Mouse (Mus musculus) c-Kit-positive CD71-negative TER-119-negative erythroid progenitor cells, embryonic 14.5 days (primary cell): ENCODE results near the gene Irf2bp1.

ENCODE experiments used
- DNase-seq: peaks from one replicate; pipeline ENCODE4 v3.0.0-alpha.2; 2013; ENCODE audit warnings: low read depth

Irf2bp1 gene

DNA sequence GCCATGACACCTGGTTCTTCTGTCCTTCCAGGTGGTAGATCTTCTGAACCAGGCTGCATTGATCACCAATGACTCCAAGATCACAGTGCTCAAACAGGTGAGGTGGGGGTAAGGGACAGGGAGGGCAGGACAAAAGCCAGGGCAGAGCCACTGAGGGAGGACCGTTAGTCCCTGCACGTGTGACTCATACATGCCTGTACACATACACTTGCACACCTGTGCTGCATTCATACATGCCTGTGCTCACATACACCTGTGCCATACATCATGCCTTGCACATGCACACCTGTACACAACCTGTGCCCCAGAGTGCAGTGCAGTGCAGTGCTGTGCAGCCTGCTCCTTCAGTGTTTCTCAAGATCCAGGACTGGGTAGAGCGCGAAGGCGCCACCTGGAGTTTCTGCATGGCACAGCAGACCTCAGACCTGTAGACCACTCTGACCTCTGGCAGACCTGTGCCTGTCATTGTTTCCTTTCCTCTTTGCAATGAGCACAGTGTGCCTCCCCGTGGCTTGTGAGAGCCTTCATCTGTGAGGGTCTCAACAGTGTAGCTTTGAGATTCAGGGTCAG lies 25.3 kb downstream of the Irf2bp1 start:
- peak; percentile 54 for DNase-seq

DNA sequence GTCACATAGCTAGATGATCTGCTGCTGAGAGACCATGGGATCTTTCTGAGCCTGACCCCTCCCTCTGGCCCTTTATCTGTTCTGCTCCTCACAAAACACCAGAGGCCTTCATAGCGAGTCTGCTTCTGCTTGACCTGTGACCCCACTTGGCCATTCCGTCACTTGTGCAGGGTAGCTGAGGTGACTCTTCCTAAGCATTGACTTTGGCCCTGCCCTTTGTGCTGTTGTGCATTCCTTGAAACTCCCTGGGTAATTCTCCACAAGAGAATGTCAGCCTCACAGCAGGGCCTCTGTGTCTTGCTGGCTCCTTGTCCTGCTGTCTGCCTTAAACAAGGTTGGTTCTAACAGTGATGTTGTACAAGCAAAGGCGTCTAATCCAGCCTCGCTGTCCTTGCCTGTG lies 27.8 kb downstream of the Irf2bp1 start:
- no peak for DNase-seq

DNA sequence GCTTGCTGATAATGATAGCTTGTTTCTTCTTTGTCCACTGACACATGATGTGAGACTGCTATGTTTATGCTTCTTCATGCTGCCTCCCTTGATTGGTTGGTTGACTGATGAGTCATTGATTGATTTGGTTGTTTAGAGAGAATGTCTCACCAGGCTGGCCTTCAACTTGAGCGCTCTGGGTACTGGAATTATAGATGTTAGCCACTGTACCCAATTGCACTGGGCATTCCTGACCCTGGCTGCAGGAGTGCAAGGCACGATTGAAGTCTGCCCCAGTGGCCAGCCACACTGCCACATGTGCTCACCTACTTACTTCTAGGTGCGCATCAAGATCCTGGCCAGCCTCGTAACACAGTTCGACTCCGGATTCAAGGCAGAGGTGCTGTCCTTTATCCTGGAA lies 40.8 kb downstream of the Irf2bp1 start:
- no peak for DNase-seq

DNA sequence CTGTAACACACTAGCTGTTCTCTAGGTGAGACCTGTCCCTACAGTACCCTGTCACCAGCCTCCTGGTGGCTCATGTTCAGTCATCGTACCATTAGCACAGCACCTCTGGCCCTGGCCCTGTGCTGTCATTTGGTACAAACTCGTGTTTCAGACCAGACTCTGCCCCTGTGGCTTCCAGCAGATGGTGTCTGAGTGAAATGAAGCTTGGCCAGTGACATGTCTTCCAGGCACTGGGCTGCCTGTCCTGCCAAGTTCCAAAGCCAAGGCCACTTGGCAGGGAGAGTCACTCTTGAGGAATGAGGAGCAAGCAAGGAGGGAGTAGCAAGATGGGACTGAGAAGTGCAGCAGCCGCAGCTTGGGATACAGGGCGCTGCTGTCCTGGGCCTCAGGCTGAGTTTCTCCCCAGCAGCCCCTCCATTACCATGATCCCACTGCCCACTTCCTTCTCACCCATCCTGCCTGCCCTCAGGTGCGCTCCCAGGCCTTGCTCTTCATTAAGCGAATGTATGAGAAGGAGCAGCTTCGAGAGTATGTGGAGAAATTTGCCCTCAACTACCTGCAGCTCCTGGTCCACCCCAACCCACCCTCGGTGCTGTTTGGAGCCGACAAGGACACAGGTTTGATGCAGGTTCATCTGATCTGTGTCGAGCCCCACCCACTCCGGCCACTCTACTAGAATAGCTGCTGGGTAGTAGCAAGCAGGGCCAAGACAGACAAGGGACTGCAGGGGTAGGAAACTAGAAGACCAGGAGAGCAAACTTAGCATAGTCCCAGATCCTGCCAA lies 42.6 kb downstream of the Irf2bp1 start:
- DNase-seq, result no peak

DNA sequence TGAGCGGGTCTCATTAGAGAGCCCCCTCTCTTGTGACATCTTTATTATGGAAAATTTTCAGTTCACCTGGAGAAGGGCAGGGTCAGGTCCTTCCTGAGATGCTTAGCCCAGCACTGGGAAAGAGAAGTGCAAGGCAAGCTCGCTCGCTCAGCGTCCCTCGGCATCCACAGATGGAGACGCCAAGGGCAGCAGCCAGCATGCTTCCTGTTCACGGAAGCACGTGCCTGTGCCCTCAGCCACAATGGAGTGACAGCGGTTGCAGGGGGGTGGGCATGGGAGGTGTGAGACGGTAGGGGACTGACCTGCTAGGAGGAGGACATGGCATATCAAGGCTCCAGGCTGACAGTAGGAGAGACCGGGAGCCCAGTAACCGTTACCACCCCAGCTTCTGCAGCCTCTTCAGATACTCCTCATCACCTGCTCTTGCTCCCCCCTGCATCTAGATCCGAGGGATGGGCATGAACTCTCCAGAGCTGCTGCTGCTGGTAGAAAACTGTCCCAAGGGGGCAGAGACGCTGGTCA lies 44.2 kb downstream of the Irf2bp1 start:
- DNase-seq, result no peak

DNA sequence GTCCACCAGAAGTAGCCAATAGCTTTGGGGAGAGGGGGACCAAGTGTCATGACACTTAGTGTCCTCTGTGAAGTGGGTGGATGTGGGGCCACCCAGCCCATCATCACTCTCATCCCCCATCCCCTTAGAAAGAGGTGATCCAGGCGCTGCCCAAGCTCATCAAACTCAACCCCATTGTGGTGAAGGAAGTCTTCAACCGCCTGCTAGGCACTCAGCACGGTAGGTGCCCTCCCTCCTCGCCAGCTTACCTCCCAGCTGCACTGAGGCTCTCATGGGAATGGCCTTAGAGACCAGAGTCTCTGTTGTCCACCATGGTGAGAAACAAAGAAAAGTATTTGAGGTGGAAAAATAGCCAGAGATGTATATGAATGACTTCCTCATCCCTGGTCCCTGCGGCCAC lies 45.4 kb downstream of the Irf2bp1 start:
- no peak for DNase-seq

DNA sequence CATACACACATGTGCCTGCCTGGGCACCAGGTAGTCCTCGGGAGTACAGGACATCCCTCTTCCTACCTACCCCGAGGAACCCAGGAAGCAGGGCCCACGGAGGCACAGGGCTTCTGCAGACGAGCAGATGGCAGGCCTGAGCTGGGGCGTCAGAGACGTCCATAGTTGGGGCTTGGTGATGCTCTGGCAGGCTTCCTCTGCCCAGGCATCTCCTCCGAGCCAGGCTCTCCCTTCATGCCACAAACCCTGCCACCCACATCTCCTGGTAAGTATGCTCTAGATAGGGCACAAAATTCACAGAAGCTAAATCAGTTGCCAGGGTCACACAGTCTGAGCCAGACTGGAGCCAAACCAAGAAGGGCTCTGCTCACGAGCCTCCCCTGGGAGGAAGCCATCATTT lies 46.3 kb downstream of the Irf2bp1 start:
- DNase-seq, result no peak

DNA sequence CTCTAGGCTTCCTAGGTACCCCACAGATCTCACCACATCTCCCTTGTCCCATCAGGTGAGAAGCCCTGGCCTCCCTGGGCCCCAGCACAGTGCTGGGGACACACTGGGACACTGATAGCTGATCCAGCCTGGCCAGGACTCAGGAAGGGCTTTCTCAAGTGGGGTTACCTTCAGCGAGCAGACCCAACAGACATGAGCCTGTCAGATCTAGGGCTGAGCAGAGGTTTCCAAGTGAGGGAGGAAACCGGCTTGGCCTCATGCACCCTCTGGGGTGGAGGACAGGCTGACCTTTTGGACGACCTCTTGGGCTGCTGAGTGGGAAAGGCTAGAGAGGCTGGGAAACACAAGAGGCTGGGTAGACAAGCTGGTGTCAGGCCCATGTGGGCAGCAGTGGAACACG lies 47.3 kb downstream of the Irf2bp1 start:
- no peak for DNase-seq

DNA sequence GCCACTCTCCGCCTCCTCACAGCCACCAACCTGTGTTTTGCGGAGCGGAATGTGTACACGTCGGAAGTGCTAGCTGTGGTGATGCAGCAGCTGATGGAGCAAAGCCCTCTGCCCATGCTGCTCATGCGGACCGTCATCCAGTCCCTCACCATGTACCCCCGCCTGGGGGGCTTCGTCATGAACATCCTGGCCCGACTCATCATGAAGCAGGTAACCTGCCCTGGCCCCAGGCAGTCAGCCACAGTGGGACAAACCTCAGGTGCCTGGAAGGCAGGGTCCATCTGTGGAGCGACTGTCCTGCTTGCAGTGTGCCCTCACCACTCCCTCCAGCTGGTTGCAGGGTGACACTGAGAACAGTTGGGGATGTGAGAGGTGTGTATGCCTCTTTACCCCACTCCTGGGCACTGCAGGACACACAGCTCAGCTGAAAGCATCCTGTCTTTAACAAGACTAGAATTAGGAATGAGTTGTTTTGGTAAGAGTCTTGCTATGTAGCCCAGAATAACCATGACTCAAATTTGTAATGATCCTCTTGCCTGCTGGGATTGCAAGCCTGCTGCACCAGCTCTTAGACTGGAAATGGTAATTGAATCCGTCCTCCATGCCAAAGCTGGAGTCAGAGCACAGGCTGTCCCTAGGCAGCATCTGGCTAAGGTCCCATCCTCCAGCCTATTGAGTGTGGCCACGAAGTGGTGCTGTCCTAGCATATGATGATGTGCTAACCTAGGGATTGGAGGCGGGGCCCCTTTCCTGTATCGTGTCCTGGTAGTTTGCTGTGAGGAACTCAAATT lies 48.7 kb downstream of the Irf2bp1 start:
- no peak for DNase-seq

DNA sequence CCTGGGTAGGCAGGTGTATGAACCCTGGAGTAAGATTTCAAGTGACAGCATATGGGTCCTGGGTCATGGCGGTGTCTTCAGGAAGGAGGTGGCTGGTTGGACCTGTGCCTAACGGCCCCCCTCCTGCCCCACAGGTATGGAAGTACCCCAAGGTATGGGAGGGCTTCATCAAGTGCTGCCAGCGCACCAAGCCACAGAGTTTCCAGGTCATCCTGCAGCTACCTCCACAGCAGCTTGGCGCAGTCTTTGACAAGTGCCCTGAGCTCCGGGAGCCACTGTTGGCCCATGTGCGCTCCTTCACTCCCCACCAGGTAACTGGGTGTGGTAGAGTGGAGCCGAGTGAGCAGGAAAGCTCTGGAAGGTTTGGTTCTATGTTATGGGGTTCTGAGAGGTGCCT lies 49.3 kb downstream of the Irf2bp1 start:
- no peak for DNase-seq

DNA sequence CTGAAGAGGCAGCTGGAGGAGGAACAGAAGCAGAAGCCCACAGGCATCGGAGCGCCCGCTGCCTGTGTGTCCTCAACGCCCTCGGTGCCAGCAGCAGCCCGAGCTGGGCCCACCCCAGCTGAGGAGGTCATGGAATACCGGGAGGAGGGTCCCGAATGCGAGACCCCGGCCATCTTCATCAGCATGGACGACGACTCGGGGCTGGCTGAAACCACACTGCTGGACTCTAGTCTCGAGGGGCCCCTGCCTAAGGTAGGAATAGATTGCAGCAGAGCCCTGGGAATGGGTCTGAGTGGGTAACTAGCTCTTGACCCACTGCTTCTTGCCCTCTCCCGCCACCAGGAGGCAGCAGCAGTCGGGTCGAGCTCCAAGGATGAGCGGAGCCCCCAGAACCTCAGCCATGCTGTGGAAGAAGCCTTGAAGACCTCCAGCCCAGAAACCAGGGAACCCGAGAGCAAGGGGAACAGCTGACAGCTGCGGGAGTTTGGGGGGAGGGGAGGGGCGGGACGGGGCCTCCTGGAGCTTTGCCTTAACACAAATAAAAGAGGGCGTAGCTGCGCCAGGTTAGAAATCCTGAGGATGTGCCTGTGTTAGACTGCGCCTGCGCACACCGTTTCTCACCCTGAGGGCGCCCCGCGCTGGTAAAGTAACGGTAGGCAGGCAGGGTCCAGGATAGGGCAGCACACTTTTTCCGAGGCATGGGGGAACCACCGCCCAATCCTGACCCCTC lies 50.4 kb downstream of the Irf2bp1 start, which contains the start of gene Rsph6a:
Gene Rsph6a (plus strand): TSS at position 644 of the 730 bp plus-strand sequence.
- DNase-seq, result no peak

DNA sequence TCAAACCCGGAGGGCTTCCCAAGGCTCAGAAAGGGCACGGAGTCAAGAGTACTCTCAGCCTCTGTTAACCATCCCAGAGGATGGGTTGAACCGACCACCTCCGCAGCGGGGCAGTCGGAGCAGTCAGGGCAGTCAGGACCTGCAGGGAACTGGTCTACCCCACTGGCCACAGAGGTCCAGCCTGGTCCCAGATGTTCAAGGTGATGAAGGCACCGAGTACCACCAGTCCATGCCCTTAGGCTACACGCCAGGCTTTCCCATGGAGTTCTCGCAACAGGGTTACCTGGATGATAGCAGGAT lies 50.9 kb downstream of the Irf2bp1 start:
- no peak for DNase-seq

DNA sequence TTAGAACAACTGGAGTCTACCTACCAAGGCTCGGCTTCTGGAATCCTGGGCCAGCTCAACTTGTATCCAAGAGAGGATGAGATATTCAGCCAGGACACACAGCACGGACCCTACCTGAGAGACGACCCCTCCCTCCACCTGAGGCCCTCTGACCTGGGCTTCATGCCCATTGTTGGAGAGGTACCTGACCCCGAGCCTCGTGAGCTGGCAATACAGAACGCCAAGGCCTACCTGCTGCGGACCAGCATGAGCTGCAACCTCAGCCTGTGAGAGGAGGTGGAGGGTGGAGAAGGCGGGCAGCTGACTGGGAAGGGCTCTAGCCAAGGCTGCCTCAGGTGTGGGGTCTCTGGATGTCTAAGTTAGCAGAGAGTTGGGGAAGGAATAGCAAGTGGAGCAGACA lies 51.3 kb downstream of the Irf2bp1 start:
- DNase-seq, result no peak
